Mouse (Mus musculus) Patski (cell line): ENCODE data around the gene Atpaf1. TPM values are rescaled to one million over a fixed set of nuclear protein-coding genes. Genes with fewer than 3 reads are reported as not detected.

Experiments used
- ATAC-seq: fragments of 100-300 bp; one replicate; pipeline ENCODE4 v1.8.0; 2021
- CTCF ChIA-PET: fragments of 350-600 bp; sonication (Branson Sonifier 250); formaldehyde crosslinking; loops from one replicate; lab custom pipeline; 2022; ENCODE audit warnings: inconsistent platforms; lab: Charles Lee
- POLR2A ChIA-PET: fragments of 350-600 bp; sonication (Branson Sonifier 250); formaldehyde crosslinking; loops from one replicate; lab custom pipeline; 2022; ENCODE audit warnings: antibody characterized with exemption, inconsistent platforms; lab: Charles Lee
- DNase-seq: peaks from one replicate; pipeline ENCODE4 v3.0.0-alpha.2; 2011; ENCODE audit warnings: low read depth, low spot score
- H3K27me3 ChIP-seq: fragments of 371-371 bp; one replicate; pipeline ENCODE4 v1.5.1; 2021
- CTCF ChIP-seq: fragments of 100-300 bp; IDR thresholded peaks from one replicate; pipeline ENCODE4 v1.5.1; 2021
- in situ Hi-C: fragments of 300-500 bp; cut with MboI; formaldehyde crosslinking; loops from 3 replicates; pipeline ENCODE4 v1.11.1; 2018; ENCODE audit warnings: low pct_unique_long_range_greater_than_20kb, mixed read lengths
- polyA plus RNA-seq: library from polyadenylated mRNA; unstranded; gene quantifications from one replicate; pipeline ENCODE4 v1.2.3, GENCODE M21; 2021

Gene Atpaf1
- polyA plus RNA-seq, 1 experiment from 2014 or later, result 28.5 TPM

GRCm38 (mm10) chr4:115799981-115800380 lies 15.4 kb downstream of the Atpaf1 start:
- ATAC-seq (no peak), DNase-seq (no peak)
- no peak for TF ChIP-seq CTCF
- in situ Hi-C loops, result no loop called here
- H3K27me3 ChIP-seq, result no peaks in the 10 kb centered on the region
- CTCF ChIA-PET, result interaction anchor here (0.8 to 1.0 kb wide), 2 partner anchors 11 to 14 kb away, joined by 3 to 5 read pairs; no protein-coding TSS in a partner anchor
- POLR2A ChIA-PET, result no interaction called here

- no peak for TF ChIP-seq CTCF
- in situ Hi-C loops, result no loop called here
- ChIA-PET POLR2A (no interaction called here), CTCF (no interaction called here)
- ATAC-seq (no peak), DNase-seq (no peak)
- no peaks in the 10 kb centered on the region for H3K27me3 ChIP-seq
Observed at GRCm38 (mm10) chr4:115812326-115812725, 27.7 kb downstream of the Atpaf1 start.

- TF ChIP-seq CTCF, result no peak
- no peak for DNase-seq
- in situ Hi-C loops, result no loop called here
- H3K27me3 ChIP-seq, result no peaks in the 10 kb centered on the region
- ChIA-PET CTCF (interaction anchor here (0.7 kb wide), 1 partner anchor 32 kb away, joined by 3 read pairs; no protein-coding TSS in a partner anchor), POLR2A (no interaction called here)
- ATAC-seq, result no peak
Observed at GRCm38 (mm10) chr4:115815606-115816005, 31.0 kb downstream of the Atpaf1 start.

- POLR2A ChIA-PET, result no interaction called here
- CTCF ChIA-PET, result no interaction called here
- DNase-seq (no peak), ATAC-seq (no peak)
- TF ChIP-seq CTCF, result no peak
- in situ Hi-C loops, result no loop called here
- no peaks in the 10 kb centered on the region for H3K27me3 ChIP-seq
Observed at GRCm38 (mm10) chr4:115820199-115820598, 35.6 kb downstream of the Atpaf1 start.

- ATAC-seq (no peak), DNase-seq (no peak)
- H3K27me3 ChIP-seq, result no peaks in the 10 kb centered on the region
- POLR2A ChIA-PET, result no interaction called here
- CTCF ChIA-PET, result no interaction called here
- in situ Hi-C loops, result no loop called here
- no peak for TF ChIP-seq CTCF
Observed at GRCm38 (mm10) chr4:115820944-115821343, 36.3 kb downstream of the Atpaf1 start.

GRCm38 (mm10) chr4:115821431-115821830 lies 36.8 kb downstream of the Atpaf1 start:
- CTCF ChIA-PET, result no interaction called here

GRCm38 (mm10) chr4:115821928-115822327 lies 37.3 kb downstream of the Atpaf1 start:
- in situ Hi-C loops, result no loop called here
- POLR2A ChIA-PET, result no interaction called here
- DNase-seq (no peak), ATAC-seq (no peak)
- CTCF ChIA-PET, result no interaction called here
- no peaks in the 10 kb centered on the region for H3K27me3 ChIP-seq
- no peak for TF ChIP-seq CTCF

More at GRCm38 (mm10) chr4:115821431-115821830, 36.8 kb downstream of the Atpaf1 start:
- TF ChIP-seq CTCF, result no peak
- DNase-seq (no peak), ATAC-seq (no peak)
- POLR2A ChIA-PET, result no interaction called here
- in situ Hi-C loops, result no loop called here
- H3K27me3 ChIP-seq, result no peaks in the 10 kb centered on the region

GRCm38 (mm10) chr4:115824178-115824577 lies 39.6 kb downstream of the Atpaf1 start:
- ChIA-PET CTCF (no interaction called here), POLR2A (no interaction called here)
- no peak for TF ChIP-seq CTCF
- no peaks in the 10 kb centered on the region for H3K27me3 ChIP-seq
- no peak for ATAC-seq
- in situ Hi-C loops, result no loop called here
- DNase-seq, result no peak

GRCm38 (mm10) chr4:115825271-115825670 lies 40.7 kb downstream of the Atpaf1 start:
- no peak for TF ChIP-seq CTCF
- ChIA-PET POLR2A (no interaction called here), CTCF (no interaction called here)
- DNase-seq (no peak), ATAC-seq (no peak)
- no peaks in the 10 kb centered on the region for H3K27me3 ChIP-seq
- in situ Hi-C loops, result no loop called here

GRCm38 (mm10) chr4:115827066-115827465 lies 42.5 kb downstream of the Atpaf1 start:
- ATAC-seq (no peak), DNase-seq (no peak)
- ChIA-PET CTCF (interaction anchor here (0.9 kb wide), 1 partner anchor 13 kb away, joined by 3 read pairs; no protein-coding TSS in a partner anchor), POLR2A (interaction anchor here (2.2 kb wide), 1 partner anchor 42 kb away, joined by 11 read pairs; the partner anchor contains the start of gene Atpaf1)
- in situ Hi-C loops, result no loop called here
- no peak for TF ChIP-seq CTCF
- no peaks in the 10 kb centered on the region for H3K27me3 ChIP-seq

- in situ Hi-C loops, result no loop called here
- ChIA-PET CTCF (interaction anchor here (0.9 kb wide), 1 partner anchor 13 kb away, joined by 3 read pairs; no protein-coding TSS in a partner anchor), POLR2A (interaction anchor here (2.2 to 2.4 kb wide), 2 partner anchors 12 to 43 kb away, joined by 9 to 11 read pairs; partner anchors contain the start of genes Atpaf1 and Mknk1)
- TF ChIP-seq CTCF, result no peak
- DNase-seq (no peak), ATAC-seq (no peak)
- no peaks in the 10 kb centered on the region for H3K27me3 ChIP-seq
Observed at GRCm38 (mm10) chr4:115827535-115827887, 42.9 kb downstream of the Atpaf1 start.
